Mouse (Mus musculus): ENCODE data around the gene Gpat3.

Gpat3 gene

DNA sequence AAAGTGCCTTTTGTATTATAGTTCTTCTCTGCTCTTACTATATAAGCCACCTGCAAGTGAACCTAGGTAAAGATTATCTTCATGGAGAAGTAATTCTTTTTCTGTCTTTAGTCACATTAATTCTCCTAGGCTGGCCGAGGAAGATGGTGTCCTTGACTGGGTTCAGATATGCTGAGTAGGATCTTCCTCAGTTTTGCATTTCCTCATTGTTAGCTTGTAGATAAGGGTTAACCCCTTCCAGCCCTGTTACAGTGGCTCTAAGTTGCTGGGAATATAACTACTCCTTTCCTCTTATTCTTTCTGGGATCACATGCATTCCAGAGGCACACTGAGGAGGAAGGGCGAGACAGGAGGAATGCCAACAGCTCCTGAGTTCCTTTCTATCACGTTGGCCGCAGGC, 15.6 kb downstream of the Gpat3 start:
- DNase-seq (ENCODE audit: low spot score in 2 of 2), result no peak

DNA sequence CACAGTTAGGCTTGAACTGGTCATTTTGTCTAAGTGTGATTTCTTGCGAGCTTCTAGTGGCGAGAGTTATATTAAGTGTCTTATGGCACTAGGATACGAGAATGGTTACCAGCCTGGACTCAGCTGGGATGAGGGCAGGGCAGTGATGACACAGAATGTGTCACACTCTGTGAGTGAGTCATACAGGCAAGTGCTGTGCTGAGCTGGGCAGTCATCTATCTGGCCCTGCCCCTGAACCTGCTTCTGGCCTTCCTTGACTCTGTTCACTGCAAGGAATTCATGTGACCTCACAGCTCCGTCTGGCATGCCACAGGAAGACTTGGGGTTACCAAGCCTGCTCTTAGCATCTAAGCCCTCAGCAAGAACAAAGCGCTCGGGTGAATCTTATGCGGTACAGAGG, 16.3 kb downstream of the Gpat3 start:
- DNase-seq (ENCODE audit: low spot score in 2 of 2), result no peak

DNA sequence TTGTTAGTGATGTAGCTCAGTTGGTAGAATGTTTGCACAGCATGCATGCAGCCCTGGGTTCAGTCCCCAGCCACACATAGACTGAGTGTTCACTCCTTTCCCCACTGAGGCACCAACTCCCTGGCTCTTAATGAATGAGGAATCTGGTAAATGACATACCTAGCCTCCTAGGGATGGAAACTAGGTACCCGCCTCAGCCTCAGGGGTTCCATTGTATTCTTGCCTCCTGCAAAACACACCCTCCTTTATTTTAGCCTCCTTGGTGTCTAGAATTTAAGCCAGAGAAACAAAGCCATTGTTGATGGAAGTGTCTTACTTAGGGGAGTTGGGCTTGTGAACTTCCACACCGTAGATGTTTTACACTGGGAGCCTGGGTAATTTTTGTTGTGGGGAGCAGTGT, 17.6 kb downstream of the Gpat3 start:
- no peak for DNase-seq (ENCODE audit: low spot score in 2 of 2)

DNA sequence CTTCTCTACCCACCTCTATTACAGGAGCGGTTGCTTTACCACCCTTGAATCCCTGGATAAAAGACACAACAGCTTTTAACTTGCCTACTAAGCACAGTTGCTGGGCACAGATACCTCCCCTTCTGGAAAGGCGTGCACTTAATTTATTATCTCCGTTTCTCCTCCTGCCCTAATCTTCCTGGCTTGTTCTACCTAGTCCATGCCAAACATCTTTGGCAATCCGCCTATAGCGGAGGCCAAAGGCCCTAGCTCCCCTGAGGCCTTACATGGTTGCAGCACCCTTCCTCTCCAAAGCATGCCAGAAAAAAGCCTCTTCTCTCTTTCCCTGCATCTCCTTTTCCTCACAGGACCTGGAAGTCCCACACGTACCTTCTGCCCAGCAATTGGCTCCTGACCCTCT, 18.9 kb downstream of the Gpat3 start:
- DNase-seq (ENCODE audit: low spot score in 2 of 2), result no peak

DNA sequence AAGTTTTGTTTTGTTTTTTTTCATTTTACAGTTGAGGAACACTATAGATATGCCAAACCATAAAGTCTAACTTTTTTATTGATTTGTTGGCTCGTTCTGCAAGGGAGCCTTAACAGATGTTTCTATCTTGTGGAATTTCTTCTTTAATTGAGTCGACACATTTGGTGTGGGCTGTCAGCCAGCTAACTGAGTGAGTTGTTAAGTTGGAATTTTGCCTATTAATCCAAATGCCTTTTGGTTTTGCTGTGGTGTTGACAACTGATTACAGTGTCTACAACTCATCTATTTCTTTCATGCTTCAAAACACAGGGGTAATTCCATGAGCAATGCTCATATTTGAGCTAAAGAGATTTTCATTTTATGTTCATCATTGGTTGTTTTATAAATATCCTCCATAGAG, 20.7 kb downstream of the Gpat3 start:
- DNase-seq (ENCODE audit: low spot score in 2 of 2), result no peak

DNA sequence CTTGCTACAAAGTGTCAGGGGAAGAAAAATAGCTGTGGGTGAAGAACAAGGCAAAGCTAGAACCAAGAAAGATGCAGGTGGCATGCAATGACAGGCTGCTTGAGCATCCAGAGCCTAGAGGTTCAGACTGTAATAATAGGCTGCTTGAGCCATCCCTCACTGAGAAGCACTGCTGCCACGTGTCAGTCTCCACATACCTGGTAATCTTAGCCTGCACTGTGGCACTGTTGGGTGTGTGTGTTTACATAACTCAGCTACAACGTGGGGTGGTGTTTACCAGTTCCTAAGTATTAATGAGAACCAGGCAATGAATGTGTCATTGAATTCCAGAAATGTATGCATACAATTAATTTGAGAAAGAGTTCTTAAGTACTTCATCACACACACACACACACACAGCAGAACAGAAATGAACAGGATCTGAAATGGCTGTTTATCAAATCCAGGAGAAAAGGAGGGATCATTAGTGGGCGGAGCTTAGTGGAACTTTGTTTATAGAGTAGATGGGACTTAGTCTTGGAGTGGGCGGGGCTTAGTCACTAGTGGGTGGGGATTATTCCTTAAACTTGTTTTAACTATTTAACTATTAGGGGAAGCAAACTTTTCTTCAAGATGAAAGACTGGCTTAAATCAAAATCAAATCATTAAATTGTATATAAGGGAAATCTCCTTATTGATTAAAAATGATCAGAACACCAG, 23.8 kb downstream of the Gpat3 start:
- no peak for DNase-seq (ENCODE audit: low spot score in 2 of 2)

DNA sequence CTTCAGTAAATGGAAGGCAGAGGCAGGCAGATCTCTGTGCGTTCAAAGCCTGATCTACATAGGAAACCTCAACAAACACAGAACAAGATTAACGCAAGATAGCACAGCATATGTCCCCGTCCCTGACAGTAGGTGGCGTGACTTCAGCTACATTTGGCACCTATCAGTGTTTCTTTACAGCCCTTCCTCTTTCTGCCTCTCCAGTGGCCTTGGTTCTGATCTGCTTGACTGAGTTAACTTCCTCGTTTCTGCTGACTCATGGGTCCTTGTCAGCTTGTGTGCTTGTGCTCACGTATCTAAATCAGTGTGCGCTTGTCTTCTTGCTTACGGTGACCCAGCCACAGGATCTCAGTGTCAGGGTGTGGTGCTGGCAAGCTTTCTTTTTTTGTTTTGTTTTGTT, 26.5 kb downstream of the Gpat3 start:
- DNase-seq (ENCODE audit: low spot score in 2 of 2), result no peak

DNA sequence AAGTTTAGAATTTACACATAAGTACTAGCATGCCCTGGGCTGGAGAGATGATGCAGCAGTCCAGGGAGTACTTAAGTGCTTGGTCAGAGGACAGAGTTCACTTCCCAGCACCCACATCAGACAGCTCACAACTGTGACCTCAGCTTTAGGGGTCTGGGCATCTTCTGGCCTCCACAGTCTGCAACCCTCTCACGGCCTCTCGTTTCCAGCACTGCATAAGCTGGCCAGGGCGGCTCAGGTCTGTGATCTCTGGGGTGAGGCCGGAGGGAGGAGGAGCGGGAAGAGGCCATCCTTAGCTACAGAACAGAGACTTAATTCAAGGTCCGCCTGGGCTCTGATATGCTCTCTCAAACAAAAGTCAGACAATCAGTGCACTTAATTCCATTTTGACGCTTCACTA, 29.2 kb downstream of the Gpat3 start:
- no peak for DNase-seq (ENCODE audit: low spot score in 2 of 2)

DNA sequence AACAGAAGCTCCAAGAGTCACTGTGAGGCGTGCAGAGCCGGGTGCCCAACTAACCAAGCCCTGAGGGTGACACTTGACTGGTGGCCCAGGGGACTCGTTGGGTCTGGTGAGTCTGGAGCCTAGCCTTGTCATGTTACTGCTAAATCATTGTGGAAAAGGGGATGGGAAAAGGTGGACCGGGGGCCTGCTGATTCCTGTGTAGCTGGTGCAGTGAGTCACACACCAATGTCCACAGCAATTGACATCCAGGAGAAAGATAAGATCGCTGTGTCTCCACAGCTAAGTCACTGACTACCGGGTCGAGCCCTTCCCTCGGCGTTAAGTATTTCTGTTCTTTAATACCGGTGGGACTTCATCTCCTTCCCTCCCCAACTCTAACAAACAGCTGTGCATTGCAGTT, 29.7 kb downstream of the Gpat3 start:
- DNase-seq (ENCODE audit: low spot score in 2 of 2), result no peak

DNA sequence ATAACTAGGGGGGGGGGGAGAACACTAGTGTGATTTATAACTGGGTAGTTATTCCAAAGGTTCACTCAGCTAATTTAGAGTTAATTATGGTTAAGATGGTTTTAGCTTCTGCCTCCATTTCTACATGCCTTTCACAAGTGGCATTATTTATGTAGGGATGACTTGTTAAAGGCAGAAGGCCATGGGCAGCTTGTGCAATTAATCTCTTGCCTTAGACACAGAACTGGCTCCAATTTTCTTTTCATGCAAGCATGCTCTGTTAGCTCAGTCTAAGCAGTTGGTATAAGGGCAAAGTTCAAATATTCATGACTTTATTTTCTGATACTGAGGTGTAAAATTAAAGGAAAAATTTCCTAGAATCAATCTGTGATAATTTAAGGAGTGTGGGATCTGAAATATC, 31.5 kb downstream of the Gpat3 start:
- DNase-seq (ENCODE audit: low spot score in 2 of 2), result no peak

DNA sequence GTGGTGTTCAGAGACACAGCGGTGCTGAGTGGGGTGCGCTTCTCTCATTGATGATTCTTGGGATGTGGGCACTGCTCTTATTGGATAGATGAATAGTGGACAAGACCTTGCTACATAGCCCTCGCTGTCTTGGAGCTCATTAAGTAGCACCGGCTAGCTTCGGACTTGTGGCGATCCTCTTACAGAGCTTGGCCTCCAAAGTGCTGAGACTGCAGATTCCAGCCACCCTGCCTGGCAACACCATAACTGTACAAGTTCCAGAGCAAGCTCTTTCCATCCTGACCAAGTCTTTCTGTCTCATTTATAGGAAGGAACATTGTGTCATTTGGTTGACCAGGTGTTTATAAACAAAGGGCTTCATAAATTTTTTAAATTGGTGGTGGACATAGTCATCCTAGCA, 39.7 kb downstream of the Gpat3 start:
- DNase-seq (ENCODE audit: low spot score in 2 of 2), result no peak

DNA sequence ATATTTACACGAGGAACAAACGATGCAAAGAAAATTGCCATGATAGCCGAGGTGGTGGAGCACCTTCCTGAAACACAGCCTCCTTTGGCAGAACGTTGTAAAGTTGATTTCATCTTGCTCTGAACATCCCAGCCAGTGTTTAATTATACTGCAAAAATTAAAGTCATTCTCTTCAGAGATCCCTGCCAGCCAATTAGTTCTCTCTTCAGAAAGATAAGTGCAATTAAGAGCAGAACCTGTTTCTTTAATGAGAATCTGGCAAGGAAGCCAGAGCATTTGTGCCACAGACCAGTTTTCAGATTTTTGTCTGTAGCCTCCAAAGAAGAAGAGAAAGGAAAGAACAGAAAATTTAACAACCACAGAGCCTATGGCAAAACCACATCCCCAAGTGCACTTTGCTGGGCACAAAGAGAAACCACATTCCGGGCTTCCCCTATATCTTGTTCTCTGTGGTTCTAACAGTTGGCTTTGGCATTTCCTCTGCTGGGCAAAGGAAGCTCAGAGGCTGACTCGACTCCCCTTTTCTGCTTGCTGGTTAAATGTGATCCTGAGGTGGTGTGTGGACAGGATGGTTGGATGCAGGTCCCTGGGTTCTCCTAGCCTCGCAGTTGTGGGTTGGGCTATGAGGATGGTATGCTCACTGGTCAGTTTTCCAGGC, 40.9 kb downstream of the Gpat3 start:
- DNase-seq (ENCODE audit: low spot score in 2 of 2), result no peak

DNA sequence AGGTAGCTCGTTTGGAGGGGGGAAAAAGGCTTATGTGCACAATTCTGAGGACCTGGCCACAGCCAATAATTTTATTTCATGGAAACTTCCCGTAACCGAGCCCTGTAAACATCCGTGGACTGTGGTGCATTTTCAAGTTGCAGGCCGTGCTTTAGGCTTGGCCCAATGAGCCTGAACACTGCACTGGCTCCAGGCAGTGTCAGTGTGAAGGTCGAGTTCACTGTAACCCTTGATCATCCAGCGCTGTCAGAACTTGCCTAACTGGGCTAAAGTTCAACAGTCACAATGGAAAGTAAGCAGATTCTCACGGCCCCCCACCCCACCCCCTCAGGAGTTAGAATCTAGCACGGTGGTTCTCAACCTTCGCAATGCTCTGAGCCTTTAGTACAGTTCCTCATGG, 50.7 kb downstream of the Gpat3 start:
- no peak for DNase-seq (ENCODE audit: low spot score in 2 of 2)

DNA sequence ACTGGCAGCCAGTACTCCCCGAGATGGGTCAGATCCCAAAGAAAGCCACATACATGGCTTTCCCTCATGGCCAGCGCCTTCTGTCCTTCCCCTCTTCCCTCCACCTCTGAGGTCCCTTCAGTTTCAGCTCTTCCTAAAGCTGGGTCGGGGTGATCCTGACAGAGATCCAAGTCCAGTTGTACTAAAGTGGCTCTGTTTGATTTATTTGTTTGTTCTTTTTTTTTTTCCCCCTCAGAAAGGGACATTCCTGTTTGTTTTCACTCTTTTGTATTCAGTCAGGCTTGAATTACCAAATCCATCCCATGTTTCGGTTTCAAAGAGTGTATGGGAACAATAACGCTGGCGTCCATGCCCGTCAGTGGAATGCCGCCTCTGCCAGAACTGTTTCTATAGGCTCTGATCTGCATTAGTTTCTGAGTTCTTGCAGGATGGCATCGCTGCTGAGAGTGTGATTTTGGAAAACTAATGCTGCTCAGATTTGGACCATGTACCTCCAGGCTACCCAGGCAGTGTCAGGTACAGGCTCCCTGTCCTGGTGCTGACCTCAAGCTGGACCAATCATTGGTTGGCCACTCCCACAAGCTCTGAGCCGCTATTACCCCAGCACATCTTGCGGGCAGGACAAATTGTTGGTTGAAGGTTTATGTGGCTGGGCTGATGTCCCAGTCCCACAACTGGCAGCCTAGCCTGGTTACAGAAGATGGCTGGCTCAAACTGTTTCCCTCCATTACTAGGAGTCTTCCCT, 54.4 kb downstream of the Gpat3 start:
- DNase-seq (ENCODE audit: low spot score in 2 of 2), result no peak

DNA sequence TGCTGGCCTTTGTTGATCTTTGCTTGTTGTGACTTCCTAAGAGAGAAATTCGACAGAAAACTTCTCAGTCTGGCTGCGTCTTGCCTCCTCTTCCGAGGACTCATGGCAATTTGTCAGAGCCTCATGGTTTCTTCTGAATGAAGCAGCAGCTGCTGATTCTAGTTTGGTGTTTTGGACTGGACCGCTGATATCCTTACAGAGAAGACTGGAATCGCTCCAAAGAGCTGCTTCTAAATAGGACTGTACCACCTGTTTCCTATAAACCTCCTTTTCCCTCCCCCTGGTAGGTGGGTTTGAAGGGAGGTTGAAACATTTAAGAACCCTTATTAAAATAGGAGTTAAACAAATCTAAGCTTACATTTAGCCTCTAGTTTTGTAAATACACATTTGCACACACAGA, 55.5 kb downstream of the Gpat3 start:
- DNase-seq (ENCODE audit: low spot score in 2 of 2), result no peak

DNA sequence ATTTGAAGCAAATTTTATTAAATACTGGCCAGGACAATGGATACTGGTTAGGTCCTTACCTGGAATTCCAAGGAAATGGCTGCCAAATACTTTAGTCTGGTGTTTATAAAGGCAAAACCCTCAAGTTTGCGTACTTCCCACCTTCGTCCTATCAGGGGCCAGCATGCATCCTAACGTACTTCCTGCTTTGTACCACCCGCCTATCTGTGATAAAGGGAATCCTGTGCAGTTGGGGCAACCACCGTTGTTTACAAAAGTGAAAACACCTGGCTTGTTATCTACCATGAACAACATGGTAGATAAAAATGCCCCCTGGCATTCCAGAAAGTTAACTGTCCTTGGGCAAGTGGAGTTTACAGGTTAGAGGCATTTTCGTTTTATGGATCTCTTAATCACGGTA, 63.0 kb downstream of the Gpat3 start:
- no peak for DNase-seq (ENCODE audit: low spot score in 2 of 2)

DNA sequence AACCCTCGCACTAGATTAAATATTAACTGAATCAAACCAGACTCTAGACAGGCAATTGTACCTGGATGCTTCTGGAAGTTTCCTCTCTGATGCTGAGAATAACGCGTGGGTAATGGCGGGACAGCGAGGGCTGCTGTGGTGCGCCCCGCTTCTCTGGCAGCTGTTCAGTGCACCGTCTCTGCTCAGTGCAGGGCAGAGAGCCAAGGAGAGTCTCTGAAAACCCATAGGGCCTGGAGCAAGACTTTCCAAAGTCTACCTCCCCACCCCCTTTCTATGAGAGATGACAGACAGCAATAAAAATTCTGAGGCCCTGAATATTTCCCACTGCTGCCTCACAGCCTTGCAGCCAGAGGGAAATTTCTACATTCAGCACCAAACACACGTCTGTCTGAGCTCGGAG, 63.4 kb downstream of the Gpat3 start:
- no peak for DNase-seq (ENCODE audit: low spot score in 2 of 2)

DNA sequence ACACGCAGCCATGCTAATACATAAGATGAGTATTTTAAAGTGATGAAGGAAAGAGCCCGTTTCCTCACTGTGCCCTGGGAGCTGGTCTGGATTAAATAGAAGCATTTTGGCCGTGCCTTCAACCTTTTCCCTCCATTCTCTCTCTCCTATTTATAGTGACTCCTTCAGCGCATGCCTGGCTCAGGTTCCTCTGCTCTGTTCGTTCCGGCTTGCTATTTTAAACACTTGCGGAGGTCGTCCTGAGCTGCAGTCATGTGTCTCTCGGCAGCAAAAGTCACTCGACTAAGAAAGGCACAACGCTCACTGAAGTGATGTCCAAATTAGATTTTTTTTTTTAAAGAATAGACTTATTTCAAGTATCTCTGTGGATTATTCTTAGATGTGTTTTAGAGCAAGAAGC, 64.2 kb downstream of the Gpat3 start:
- no peak for DNase-seq (ENCODE audit: low spot score in 2 of 2)

DNA sequence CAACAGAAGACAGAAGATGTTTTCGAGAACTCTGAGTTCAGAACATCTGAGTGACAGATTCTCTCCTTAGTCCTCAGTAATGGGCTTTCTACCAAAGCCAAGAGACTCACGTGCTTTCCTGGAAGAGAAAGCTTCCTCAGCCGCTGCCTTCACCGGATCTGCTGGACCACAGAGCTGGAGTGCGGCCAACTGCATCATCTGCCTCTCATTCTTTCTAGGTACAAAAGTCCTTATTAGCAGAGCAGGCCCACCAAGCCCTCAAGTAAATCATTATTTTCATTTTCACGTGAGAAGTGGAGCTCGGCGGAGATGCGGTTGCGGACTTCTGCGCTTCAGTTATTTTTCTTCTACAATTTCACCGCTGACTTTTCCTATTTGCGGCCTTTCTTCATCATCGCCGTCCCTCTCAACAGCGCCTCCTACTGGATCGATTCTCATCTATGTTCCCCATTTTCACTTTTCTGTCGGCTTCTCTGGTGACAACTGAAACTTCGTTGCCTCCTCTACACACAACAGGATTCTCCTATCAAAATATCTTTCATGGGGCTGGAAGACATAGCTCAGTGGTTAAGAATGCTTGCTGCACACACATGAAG, 66.1 kb downstream of the Gpat3 start:
- DNase-seq (ENCODE audit: low spot score in 2 of 2), result no peak

DNA sequence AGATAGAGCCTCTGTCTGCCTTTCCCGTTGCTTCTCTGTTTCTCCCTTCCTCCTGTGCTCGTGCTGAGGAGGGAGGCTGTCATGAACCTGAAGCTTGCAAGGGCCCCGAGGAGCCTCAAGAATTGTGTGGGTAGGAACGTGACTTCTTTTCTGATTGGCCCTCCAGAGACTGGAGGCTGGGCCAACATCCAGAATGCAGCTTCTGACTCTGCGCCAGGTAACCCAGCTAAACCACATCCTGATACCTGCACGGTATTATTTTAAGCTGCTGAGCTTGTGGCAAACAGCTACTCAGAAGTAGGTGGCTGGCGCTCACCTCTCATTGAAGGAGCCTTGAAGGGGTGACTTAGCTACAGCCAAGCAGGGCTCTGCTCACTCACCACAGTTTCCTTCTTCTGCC, 66.9 kb downstream of the Gpat3 start:
- no peak for DNase-seq (ENCODE audit: low spot score in 2 of 2)

DNA sequence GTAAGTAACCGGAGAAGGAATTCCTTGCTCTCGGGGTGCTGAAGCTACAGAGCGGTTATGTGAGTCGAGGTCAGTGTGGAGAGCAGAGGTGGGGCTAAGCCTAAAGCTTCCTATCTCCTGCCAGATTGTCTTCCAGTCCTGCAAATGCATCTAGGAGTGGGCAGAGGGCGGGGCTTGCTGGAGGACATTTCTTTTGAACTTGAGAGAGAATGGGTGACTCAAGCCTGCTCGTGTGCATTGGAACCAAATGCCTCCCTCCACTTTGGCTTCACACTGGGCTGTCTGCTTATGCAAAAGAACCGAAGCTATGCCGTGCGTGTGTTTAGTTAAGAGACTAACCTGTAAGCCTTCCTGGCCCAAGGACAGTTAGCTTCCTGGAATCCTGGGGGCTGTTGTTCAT, 67.8 kb downstream of the Gpat3 start:
- no peak for DNase-seq (ENCODE audit: low spot score in 2 of 2)

DNA sequence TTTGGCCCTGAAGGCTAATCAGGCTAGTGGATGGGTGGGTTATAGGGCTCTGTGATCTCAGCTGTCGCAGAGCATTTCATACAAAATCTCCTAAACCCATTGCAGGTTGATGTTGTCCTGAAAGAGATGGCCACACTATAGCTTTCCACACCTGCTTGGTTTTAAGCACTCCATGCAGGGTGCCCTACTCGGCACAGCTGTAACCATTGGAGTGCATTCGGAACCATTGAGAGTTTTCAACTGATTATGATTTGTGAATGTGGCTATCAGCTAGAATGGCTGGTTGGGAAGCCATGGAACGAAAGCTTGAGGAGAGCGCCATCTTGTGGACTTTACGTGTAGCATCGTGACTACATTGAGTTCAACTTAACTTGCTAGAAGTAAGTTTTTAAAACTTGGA, 69.5 kb downstream of the Gpat3 start:
- no peak for DNase-seq (ENCODE audit: low spot score in 2 of 2)

DNA sequence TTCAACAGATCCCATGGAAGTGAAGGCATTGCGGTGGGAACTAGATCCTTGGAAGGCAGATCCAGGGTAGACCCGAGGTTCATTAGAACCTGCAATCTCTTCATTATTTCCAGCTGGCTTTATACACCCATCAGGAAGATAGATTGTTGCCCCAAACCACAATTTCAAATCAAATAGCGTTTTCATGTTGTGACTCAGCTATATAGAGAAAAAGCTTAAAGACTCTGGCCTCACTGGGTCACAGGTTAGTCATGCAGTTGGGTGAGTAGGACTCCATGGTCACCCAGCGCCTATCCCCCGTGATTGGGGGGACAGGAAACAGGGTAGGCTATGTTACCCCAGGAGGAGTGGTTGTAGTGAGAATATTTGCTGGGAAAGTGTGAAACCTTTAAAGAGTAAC, 69.9 kb downstream of the Gpat3 start:
- no peak for DNase-seq (ENCODE audit: low spot score in 2 of 2)
